Mouse (Mus musculus) forebrain, postnatal 0 days (tissue): Measurements from ENCODE around the gene Zhx3. TPM values are rescaled to one million over a fixed set of nuclear protein-coding genes. Genes with fewer than 3 reads are reported as not detected.

Experiments used
- ATAC-seq: fragments of 200-750 bp; cut with Nextera tagmentation; 2 replicates; pipeline ENCODE4 v1.8.0; 2017; ENCODE audit warnings: mild to moderate bottlenecking, moderate library complexity
- DNase-seq: peaks from one replicate; pipeline ENCODE4 v3.0.0-alpha.2; 2015
- H3K27ac ChIP-seq: fragments of 300-500 bp; sonication (generic); 2 replicates; pipeline ENCODE4 v1.5.1; 2014; ENCODE audit warnings: low read depth, mild to moderate bottlenecking, antibody characterized with exemption, low read length, moderate library complexity, mixed read lengths
- H3K27me3 ChIP-seq: fragments of 300-500 bp; sonication (generic); 2 replicates; pipeline ENCODE4 v1.6.1; 2014; ENCODE audit warnings: mild to moderate bottlenecking, low read length, mixed read lengths; ENCODE audit not compliant: insufficient read depth
- H3K36me3 ChIP-seq: fragments of 300-500 bp; sonication (generic); 2 replicates; pipeline ENCODE4 v1.6.1; 2014; ENCODE audit warnings: mild to moderate bottlenecking, moderate library complexity; ENCODE audit not compliant: insufficient read depth
- H3K4me1 ChIP-seq: fragments of 300-500 bp; sonication (generic); 2 replicates; pipeline ENCODE4 v1.6.1; 2014; ENCODE audit warnings: antibody characterized with exemption; ENCODE audit not compliant: insufficient read depth
- H3K4me2 ChIP-seq: fragments of 300-500 bp; sonication (generic); 2 replicates; pipeline ENCODE4 v1.6.1; 2014; ENCODE audit warnings: low read depth, mild to moderate bottlenecking, moderate library complexity
- H3K4me3 ChIP-seq: fragments of 300-500 bp; sonication (generic); 2 replicates; pipeline ENCODE4 v1.5.1; 2014; ENCODE audit warnings: low read depth, low read length, mixed read lengths
- H3K9ac ChIP-seq: fragments of 300-500 bp; sonication (generic); 2 replicates; pipeline ENCODE4 v1.6.1; 2014; ENCODE audit warnings: mild to moderate bottlenecking
- H3K9me3 ChIP-seq: fragments of 300-500 bp; sonication (generic); 2 replicates; pipeline ENCODE4 v1.6.1; 2016; ENCODE audit warnings: low read length
- CTCF ChIP-seq: sonication (generic); IDR thresholded peaks from 2 replicates; pipeline ENCODE4 v1.5.1; 2016; ENCODE audit warnings: antibody characterized with exemption, control low read depth, low read depth
- WGBS: fragments of 180-500 bp; shearing (Covaris S2); extraction: QIAGEN DNeasy Blood & Tissue Kit; methylation state at CpG from one replicate; pipeline ENCODE4 v1.1.7; 2014; 5-methylcytosine and 5-hydroxymethylcytosine counted together
- polyA plus RNA-seq: library from polyadenylated mRNA; unstranded; fragments of >200 nt; fragmentation: Nextera tagmentation; extraction: Ambion mirVana; gene quantifications from 2 replicates; pipeline ENCODE4 v1.2.1, GENCODE M21; 2015
- total RNA-seq: library from RNA; depleted of rRNA; stranded (reverse); fragments of >200 nt; gene quantifications from 2 replicates; pipeline ENCODE4 v1.2.3, GENCODE M21; 2014; rRNA removed

Zhx3 gene
- total RNA-seq (31.8 and 44.9 TPM in 2 replicates), polyA plus RNA-seq (12.9 and 18.5 TPM in 2 replicates)

DNA sequence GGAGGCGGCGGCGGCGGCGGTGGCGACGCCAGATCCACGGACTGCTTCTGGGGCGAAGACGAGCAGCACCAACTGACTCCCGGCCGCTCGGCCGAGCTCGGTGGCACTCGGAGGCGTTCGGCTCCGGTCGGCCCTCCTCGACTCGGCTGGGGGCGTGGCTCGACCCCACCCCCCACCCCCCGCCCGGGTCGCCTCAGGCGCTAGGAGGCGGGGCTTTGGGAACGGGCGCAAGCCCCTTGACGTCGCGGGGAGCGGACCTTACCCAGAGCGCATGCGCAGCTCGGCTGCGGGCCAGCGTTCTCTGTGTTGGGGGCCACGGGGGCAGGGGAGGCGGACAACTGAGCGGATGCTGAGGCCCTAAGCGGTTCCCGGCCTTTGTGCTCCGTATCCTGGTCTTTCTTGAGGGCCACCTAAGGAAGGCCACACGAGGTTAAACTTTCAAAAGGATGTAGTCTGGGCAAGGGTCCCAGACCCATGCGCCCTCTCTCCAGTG lies at the start of gene Zhx3:
Gene Zhx3 (minus strand): TSS at position 109 of the 493 bp plus-strand sequence.
- TF ChIP-seq CTCF, result no peak
- Histone ChIP-seq H3K36me3 (no peaks in the 10 kb centered on the region), H3K4me2 (peak within 1 kb of the TSS; percentile 70), H3K4me3 (peak within 1 kb of the TSS; percentile 99), H3K4me1 (peaks cover 6% of the 10 kb centered on the region; the same call in 1 of the 2 replicates), H3K27ac (peak within 1 kb of the TSS; percentile 98), H3K9ac (peak within 1 kb of the TSS; percentile 98), H3K9me3 (no peaks in the 10 kb centered on the region), H3K27me3 (no peaks in the 10 kb centered on the region)
- under 1% methylated on average over 46 of the region's 48 CpGs for WGBS
- DNase-seq (peak; percentile 98), ATAC-seq (peak; percentile 97)

DNA sequence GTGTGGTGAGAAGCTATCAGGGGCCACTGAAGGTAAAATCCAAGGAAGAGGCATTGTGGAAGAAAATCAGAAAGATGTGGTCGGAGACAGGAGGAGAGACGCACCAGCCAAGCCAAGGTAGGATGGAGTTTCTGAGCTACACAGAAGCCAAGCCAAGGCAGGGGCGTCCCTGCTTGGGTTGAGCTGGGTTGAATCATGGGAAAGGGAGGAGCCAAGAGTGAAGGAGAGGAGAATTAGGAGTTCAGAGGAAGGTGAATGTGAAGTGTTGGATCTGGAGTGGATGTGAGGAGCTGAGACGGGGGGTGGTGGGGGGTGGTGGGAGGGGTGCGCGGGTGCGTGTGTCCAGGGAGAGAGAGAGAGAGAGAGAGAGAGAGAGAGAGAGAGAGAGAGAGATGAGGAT lies 48.5 kb upstream of the Zhx3 start:
- ATAC-seq, result no peak
- H3K4me2 ChIP-seq, result no peak overlapping the region
- H3K27me3 ChIP-seq, result no peaks in the 10 kb centered on the region
- H3K36me3 ChIP-seq, result no peaks in the 10 kb centered on the region
- H3K9me3 ChIP-seq, result peaks cover 5% of the 10 kb centered on the region; the same call in 1 of the 2 replicates
- no peak for TF ChIP-seq CTCF
- no peak overlapping the region for H3K9ac ChIP-seq
- H3K27ac ChIP-seq, result no peak overlapping the region
- DNase-seq, result no peak
- H3K4me3 ChIP-seq, result no peak overlapping the region
- H3K4me1 ChIP-seq, result peaks cover under 1% of the 10 kb centered on the region; the same call in 1 of the 2 replicates
- 67% methylated on average over 5 of the region's 7 CpGs for WGBS

- H3K27me3 ChIP-seq, result no peaks in the 10 kb centered on the region
- H3K9ac ChIP-seq, result no peak overlapping the region
- WGBS, result 68% methylated on average over 2 of the region's 2 CpGs
- no peak for DNase-seq
- H3K4me1 ChIP-seq, result peaks cover 4% of the 10 kb centered on the region; the same call in 1 of the 2 replicates
- H3K27ac ChIP-seq, result no peak overlapping the region
- no peak for TF ChIP-seq CTCF
- no peaks in the 10 kb centered on the region for H3K36me3 ChIP-seq
- no peak for ATAC-seq
- H3K4me2 ChIP-seq, result no peak overlapping the region
- peaks cover 5% of the 10 kb centered on the region; the same call in 1 of the 2 replicates for H3K9me3 ChIP-seq
- H3K4me3 ChIP-seq, result no peak overlapping the region
Observed at GRCm38 (mm10) chr2:160918930-160919215, 46.1 kb upstream of the Zhx3 start.

DNA sequence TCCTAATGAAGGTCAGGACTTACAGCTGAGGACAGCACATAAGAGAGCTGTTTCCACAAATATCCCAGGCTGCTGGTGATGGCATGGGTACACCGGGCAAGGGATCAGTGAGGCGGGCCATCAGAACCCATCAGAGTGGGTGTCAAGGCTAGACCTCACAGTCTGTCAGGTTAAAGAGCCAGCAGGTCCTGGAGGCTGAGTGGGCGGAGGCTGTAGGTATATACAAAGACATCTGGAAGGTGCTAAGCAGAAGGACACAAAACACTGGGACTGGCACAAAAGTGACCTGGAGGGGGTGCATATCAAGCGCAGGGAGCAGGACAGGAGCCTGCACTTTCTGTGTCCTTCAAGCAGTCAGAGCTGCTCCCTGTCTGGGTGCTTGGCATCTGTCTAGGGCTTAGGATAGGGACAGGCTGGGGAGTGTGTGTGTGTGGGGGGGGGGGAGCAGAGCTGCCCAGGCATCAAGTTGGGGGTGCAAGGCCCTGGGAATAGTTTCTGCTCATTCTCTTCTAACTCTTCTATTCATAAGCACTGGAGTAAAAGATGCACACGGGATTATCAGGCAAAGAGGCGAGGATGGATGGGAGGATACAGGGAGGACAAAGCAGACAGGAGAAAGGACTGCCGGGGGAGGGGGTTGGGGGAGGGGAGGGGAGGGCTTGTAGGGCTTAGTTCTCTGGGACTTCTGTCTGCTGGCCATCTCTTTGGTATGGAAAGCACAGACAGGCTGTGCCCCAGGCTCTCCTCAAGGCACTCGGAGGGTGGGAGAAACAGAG lies 45.5 kb upstream of the Zhx3 start:
- WGBS, result 52% methylated on average over 8 of the region's 8 CpGs
- H3K9ac ChIP-seq, result no peak overlapping the region
- no peaks in the 10 kb centered on the region for H3K36me3 ChIP-seq
- TF ChIP-seq CTCF, result no peak
- no peak overlapping the region for H3K27ac ChIP-seq
- H3K9me3 ChIP-seq, result peaks cover 5% of the 10 kb centered on the region; the same call in 1 of the 2 replicates
- no peak; the same call in 1 of the 2 replicates for ATAC-seq
- no peak overlapping the region for H3K4me3 ChIP-seq
- DNase-seq, result no peak
- peaks cover 4% of the 10 kb centered on the region; the same call in 1 of the 2 replicates for H3K4me1 ChIP-seq
- H3K27me3 ChIP-seq, result no peaks in the 10 kb centered on the region; the same call in 1 of the 2 replicates
- H3K4me2 ChIP-seq, result no peak overlapping the region

GRCm38 (mm10) chr2:160917313-160917712 lies 44.5 kb upstream of the Zhx3 start:
- H3K27ac ChIP-seq, result no peak overlapping the region
- peaks cover 3% of the 10 kb centered on the region; the same call in 1 of the 2 replicates for H3K9me3 ChIP-seq
- H3K27me3 ChIP-seq, result peaks cover 10% of the 10 kb centered on the region; the same call in 1 of the 2 replicates
- WGBS, result 88% methylated on average over 3 of the region's 3 CpGs
- no peak overlapping the region for H3K4me2 ChIP-seq
- no peak for TF ChIP-seq CTCF
- no peaks in the 10 kb centered on the region for H3K36me3 ChIP-seq
- H3K9ac ChIP-seq, result no peak overlapping the region
- peaks cover 4% of the 10 kb centered on the region; the same call in 1 of the 2 replicates for H3K4me1 ChIP-seq
- no peak overlapping the region for H3K4me3 ChIP-seq
- DNase-seq, result no peak
- no peak for ATAC-seq

GRCm38 (mm10) chr2:160916714-160917113 lies 43.9 kb upstream of the Zhx3 start:
- WGBS, result 48% methylated on average over 8 of the region's 8 CpGs
- no peak overlapping the region for H3K4me2 ChIP-seq
- no peak overlapping the region for H3K27ac ChIP-seq
- no peaks in the 10 kb centered on the region for H3K36me3 ChIP-seq
- DNase-seq (no peak), ATAC-seq (no peak)
- peaks cover 16% of the 10 kb centered on the region; the same call in 1 of the 2 replicates for H3K27me3 ChIP-seq
- no peaks in the 10 kb centered on the region for H3K9me3 ChIP-seq
- H3K4me1 ChIP-seq, result peaks cover 4% of the 10 kb centered on the region; the same call in 1 of the 2 replicates
- TF ChIP-seq CTCF, result no peak
- H3K9ac ChIP-seq, result no peak overlapping the region
- H3K4me3 ChIP-seq, result no peak overlapping the region
